Mouse (Mus musculus): ENCODE measurements at regions not wholly inside any gene's neighbourhood (a gene's known extent, or its start where the extent isn't known, plus 50 kb on each side); places are given as distances from the start of the nearest gene placed in this dataset.

- no peak for DNase-seq (ENCODE audit: extremely low spot score, low read depth, low spot score)
These were observed 131.4 kb downstream of the 1700020N01Rik start for GRCm38 (mm10) chr10:21724351-21724750.

DNA sequence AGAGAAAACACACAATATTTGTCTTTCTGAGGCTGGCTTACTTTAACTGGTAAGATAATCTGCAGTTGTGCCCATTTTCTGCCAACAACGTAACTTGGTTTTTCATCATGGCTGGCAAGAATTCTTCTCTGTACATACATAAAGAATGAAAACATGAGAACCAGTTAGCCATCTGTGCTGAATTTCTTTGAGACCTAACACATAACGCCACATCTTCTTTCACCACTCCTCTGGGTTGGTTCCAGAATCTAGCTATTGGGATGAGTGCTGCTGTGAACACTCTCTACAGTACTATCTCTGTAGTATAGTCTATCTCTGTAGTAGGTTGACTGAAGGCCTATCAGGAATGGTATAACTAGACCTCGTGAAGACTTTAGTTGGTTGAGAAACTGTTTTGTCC, 132.1 kb downstream of the 1700020N01Rik start:
- DNase-seq (ENCODE audit: extremely low spot score, low read depth, low spot score): no peak

GRCm38 (mm10) chr10:21740256-21740655, 141.7 kb upstream of the Sgk1 start:
- DNase-seq (ENCODE audit: extremely low spot score, low read depth, low spot score): no peak

GRCm38 (mm10) chr10:21741575-21741974, 140.4 kb upstream of the Sgk1 start:
- DNase-seq (ENCODE audit: extremely low spot score, low read depth, low spot score): no peak

- no peak for DNase-seq (ENCODE audit: extremely low spot score, low read depth, low spot score)
These were observed 139.8 kb upstream of the Sgk1 start for GRCm38 (mm10) chr10:21741976-21742745.

DNA sequence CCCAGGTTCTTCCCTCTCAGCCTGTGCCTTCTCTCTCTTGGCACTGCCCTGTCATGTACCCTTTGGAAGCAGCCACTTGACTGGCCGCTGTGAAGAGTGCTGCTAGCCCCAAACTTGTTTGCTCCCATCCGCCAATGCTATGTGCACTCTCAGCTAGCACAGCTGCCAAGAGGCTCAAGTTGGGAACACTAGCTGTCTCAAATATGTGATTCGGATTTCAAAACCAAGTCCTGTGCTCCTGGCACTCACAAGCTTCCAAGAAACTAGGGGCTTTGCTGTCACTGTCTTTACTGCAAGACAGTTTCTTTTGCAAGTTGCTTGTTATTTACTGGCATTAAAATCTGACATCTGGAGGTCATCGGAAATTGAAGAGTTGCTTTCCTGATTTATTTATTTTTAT, 138.6 kb upstream of the Sgk1 start:
- DNase-seq (ENCODE audit: extremely low spot score, low read depth, low spot score): no peak

DNA sequence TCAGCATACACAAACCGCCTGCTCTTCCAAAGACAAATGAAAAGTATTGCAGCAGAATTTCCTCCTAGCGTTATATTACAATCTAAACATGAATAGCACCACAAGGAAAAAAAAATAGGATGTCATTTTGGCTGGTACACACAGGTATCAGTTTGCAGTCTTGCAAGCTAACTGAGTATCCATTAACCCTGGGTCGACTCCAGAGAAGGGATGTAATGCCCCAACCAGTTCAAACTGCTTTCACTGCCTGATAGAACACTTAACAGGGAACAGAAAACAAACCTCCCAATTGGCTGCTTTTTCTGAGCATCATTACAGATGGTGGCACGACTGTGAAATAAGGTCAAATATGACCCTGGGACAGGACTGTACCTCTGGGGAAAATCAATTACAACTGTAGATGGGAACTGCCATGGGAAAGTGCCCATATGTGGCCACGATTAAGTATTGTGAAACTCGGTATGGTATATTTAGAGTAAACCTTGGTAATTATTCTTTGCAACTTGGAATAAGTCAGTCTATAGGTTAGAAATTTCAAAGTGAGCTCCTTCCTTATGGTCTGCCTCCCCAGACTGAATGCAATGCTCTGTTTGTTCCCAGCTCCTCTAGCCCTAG, 137.5 kb upstream of the Sgk1 start:
- DNase-seq (ENCODE audit: extremely low spot score, low read depth, low spot score): no peak

GRCm38 (mm10) chr10:21745940-21746487, 136.0 kb upstream of the Sgk1 start:
- DNase-seq (ENCODE audit: extremely low spot score, low read depth, low spot score): no peak

GRCm38 (mm10) chr10:21746713-21747112, 135.3 kb upstream of the Sgk1 start:
- DNase-seq (ENCODE audit: extremely low spot score, low read depth, low spot score): no peak

- DNase-seq (ENCODE audit: extremely low spot score, low read depth, low spot score): no peak
These were observed 130.7 kb upstream of the Sgk1 start for GRCm38 (mm10) chr10:21751326-21751725.

DNA sequence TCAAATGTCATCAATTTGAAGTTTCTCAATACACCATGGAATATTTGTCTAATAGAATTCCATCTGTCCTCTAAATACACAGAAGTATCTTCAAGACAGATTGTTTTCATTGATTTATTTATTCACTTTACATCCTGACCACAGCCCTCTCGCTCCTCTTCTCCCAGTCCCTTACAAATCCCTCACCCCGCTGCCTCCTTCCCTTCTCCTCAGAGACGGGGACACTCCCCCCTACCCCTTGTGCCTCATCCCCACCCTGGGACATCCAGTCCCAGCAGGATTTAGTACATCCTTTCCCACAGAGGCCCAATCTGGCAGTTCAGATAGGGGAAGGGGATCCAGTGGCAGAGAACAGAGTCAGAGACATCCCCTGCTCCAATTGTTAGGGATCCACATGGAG, 129.6 kb upstream of the Sgk1 start:
- DNase-seq (ENCODE audit: extremely low spot score, low read depth, low spot score): no peak

DNA sequence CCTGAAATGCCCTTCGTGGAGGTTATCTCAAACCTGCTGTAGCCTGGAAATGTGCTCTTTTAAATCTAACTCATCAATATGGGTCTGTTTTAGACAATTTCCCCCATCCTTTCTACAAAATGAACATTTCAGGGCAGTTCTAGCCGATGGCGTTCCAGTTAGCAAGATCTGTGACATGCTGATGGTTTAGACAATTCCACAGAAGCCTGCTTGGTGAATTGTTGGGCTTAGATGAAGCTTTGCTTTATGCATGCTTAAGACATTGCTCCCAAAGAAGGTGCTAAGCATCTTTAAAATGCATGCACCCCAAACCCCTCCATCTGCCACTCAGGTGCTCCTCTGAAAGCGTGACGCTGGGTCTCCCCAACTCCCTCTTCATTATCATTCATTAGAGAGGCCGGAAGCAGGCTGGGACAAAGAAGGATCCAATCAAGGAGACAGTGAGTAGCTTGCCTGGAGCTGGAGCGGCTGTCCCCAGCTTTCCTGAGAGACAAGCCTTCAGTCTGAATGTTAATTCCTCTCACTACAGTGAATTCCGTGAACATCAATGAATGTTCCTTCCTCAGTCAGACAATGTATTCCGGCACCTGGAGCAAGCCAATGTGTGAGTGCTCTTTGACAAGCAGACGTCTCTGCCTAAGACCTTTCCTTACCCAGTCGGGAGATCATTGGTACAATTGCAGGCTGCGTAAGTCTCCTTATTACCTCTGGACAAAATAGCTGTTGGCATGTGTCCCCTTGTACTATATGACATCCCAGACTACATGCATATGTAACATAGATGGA, 127.0 kb upstream of the Sgk1 start:
- no peak for DNase-seq (ENCODE audit: extremely low spot score, low read depth, low spot score)

- DNase-seq (ENCODE audit: extremely low spot score, low read depth, low spot score): no peak
These were observed 126.3 kb upstream of the Sgk1 start for GRCm38 (mm10) chr10:21755717-21756116.

DNA sequence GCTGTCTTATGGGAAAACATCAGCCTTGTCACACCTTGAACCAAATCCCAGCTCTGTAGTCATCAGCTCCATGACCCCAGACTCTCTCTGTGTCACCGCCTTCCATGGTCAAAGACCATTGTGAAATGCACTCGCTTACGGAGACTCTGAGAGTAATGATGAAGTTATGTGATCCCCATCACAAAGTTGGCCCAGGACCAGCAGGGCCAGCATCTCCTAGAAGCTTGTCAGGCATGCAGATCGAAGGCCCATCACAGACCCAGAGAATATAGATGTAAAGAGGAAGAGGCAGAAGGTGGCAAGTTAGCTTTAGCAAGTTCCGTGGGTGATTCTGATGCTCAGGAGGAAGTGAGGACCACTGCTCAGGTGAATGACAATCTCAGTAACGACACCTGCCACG, 125.2 kb upstream of the Sgk1 start:
- DNase-seq (ENCODE audit: extremely low spot score, low read depth, low spot score): no peak

DNA sequence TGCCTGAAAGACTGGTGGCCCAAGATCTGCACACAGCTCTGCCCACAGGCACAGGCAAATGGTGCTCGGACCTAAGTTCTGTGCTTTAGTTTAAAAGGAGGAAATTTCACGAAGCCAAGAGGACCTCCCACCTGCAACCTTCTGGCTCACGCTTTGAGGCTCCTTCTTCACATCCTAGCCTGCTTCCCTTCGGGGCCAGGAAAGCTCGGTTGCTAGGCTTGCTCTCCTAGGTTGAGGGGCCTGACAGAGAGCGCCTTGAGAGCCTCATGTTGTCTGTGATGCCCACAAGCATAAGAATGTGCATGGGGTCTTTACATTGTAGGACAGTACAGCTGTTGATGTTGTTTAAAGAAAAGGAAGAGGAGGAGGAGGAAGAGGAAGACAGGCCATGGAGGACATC, 123.9 kb upstream of the Sgk1 start:
- no peak for DNase-seq (ENCODE audit: extremely low spot score, low read depth, low spot score)

GRCm38 (mm10) chr10:21762516-21762915, 119.5 kb upstream of the Sgk1 start:
- DNase-seq (ENCODE audit: extremely low spot score, low read depth, low spot score): no peak

GRCm38 (mm10) chr10:21763017-21763964, 118.7 kb upstream of the Sgk1 start:
- no peak for DNase-seq (ENCODE audit: extremely low spot score, low read depth, low spot score)

- no peak for DNase-seq (ENCODE audit: extremely low spot score, low read depth, low spot score)
These were observed 117.9 kb upstream of the Sgk1 start for GRCm38 (mm10) chr10:21764090-21764489.

DNA sequence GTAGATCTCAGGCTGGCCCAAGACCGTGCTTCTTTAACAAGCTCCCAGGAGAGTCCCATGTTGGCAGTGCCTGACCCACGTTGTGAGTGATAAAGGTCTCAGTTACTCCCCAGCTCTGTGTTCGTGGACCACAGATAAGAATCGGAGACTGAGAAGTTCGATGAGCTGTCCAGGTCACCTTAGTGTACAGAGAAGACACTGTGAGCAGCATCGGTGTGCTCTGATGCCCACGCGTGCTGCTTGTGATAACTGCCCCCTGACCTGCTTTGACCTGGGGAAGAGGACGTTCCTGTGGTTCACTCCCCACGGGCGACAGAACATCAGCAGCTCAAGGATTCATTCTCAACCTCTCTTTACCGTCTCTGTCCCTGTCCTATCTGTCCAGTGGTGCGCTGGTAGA, 117.1 kb upstream of the Sgk1 start:
- no peak for DNase-seq (ENCODE audit: extremely low spot score, low read depth, low spot score)

DNA sequence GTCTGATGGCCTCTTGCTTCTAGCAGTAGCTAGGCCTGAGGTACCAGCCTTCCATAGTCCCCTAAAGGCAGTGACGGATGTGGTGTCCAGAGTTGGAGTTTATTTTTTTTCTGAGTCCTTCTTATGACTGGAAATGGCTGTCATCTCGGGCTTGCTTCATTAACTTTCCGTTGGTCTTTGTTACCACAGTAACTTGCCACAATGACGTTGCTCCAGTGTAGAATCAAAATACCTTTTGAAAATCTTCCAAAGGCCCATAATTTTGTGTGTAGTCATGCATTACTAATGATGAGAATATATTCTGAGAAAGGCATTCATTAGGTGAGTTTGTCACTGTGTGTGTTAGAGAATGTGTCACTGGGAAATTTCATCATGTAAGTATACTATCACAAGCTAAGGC, 108.4 kb upstream of the Sgk1 start:
- DNase-seq (ENCODE audit: extremely low spot score, low read depth, low spot score): no peak

- no peak for DNase-seq (ENCODE audit: extremely low spot score, low read depth, low spot score)
These were observed 106.5 kb upstream of the Sgk1 start for GRCm38 (mm10) chr10:21775441-21775840.

Data from hindlimb bud, embryonic 11.5 days (tissue).